Mouse (Mus musculus) midbrain, embryonic 12.5 days (tissue): ENCODE measurements at regions not wholly inside any gene's neighbourhood (a gene's known extent, or its start where the extent isn't known, plus 50 kb on each side); places are given as distances from the start of the nearest gene placed in this dataset.

ENCODE experiments used
- ATAC-seq: fragments of 200-750 bp; cut with Nextera tagmentation; 2 replicates; pipeline ENCODE4 v1.8.0; 2017; ENCODE audit warnings: low read depth, moderate TSS enrichment, moderate library complexity; ENCODE audit not compliant: low FRiP score
- H3K27ac ChIP-seq: fragments of 300-500 bp; sonication (generic); replicated peaks from 2 replicates; pipeline ENCODE4 v1.5.1; 2016; ENCODE audit warnings: mild to moderate bottlenecking
- H3K27me3 ChIP-seq: fragments of 300-500 bp; sonication (generic); 2 replicates; pipeline ENCODE4 v1.6.1; 2016; ENCODE audit warnings: mild to moderate bottlenecking
- H3K36me3 ChIP-seq: fragments of 300-500 bp; sonication (generic); 2 replicates; pipeline ENCODE4 v1.6.1; 2016
- H3K4me1 ChIP-seq: fragments of 300-500 bp; sonication (generic); 2 replicates; pipeline ENCODE4 v1.6.1; 2016
- H3K4me2 ChIP-seq: fragments of 300-500 bp; sonication (generic); replicated peaks from 2 replicates; pipeline ENCODE4 v1.6.1; 2016; ENCODE audit warnings: mild to moderate bottlenecking, moderate library complexity
- H3K4me3 ChIP-seq: fragments of 300-500 bp; sonication (generic); 2 replicates; pipeline ENCODE4 v1.5.1; 2016; ENCODE audit warnings: mild to moderate bottlenecking
- H3K9ac ChIP-seq: fragments of 300-500 bp; sonication (generic); replicated peaks from 2 replicates; pipeline ENCODE4 v1.6.1; 2016; ENCODE audit warnings: mild to moderate bottlenecking, moderate library complexity
- H3K9me3 ChIP-seq: fragments of 300-500 bp; sonication (generic); 2 replicates; pipeline ENCODE4 v1.6.1; 2016; ENCODE audit warnings: mild to moderate bottlenecking
- WGBS: fragments of 180-500 bp; shearing (Covaris S2); methylation state at CpG from one replicate; pipeline ENCODE4 v1.1.7; 2016; 5-methylcytosine and 5-hydroxymethylcytosine counted together

GRCm38 (mm10) chr16:74648384-74648783 lies 236.8 kb upstream of the Robo2 start:
- Histone ChIP-seq H3K4me3 (no peak overlapping the region), H3K9me3 (no peaks in the 10 kb centered on the region), H3K4me1 (peaks cover 7% of the 10 kb centered on the region), H3K4me2 (no peak overlapping the region), H3K27ac (no peak overlapping the region), H3K36me3 (no peaks in the 10 kb centered on the region), H3K27me3 (no peaks in the 10 kb centered on the region), H3K9ac (no peak overlapping the region)
- no peak for ATAC-seq

DNA sequence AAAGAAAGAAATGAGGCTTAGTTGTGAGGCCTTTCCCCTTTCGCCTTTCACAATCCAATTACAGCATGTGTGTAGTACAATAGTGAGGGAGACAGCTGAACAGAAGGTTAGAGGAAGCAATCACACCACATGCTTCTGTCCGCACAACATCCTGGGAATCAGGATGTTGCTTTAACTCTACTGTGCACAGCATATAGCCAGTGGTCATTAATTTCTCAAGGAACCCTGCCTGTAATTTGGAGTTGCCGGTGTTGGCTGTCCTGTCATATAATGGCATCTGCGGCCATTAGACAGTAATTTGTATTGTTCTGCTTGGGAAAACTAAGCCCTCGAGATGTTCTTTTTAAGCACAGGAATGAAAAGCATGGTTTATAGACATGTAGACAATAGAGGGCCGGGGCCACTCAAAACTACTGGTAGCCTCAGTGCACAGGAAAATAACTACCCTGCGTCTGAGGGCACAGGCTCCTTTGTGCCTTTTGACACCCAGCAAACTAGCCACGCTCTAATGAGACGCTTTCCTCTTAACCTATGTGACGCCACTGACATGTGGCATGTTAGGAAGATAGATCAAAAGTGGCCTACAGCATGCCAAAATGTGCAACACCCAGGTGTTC lies 233.2 kb upstream of the Robo2 start:
- H3K27ac ChIP-seq = no peak overlapping the region
- no peaks in the 10 kb centered on the region for H3K9me3 ChIP-seq
- H3K9ac ChIP-seq = no peak overlapping the region
- H3K4me1 ChIP-seq = peaks cover 7% of the 10 kb centered on the region
- H3K27me3 ChIP-seq = no peaks in the 10 kb centered on the region
- ATAC-seq = peak; percentile 81
- no peaks in the 10 kb centered on the region for H3K36me3 ChIP-seq
- H3K4me2 ChIP-seq = no peak overlapping the region
- 22% methylated on average over 10 of the region's 10 CpGs for WGBS
- no peak overlapping the region for H3K4me3 ChIP-seq

- Histone ChIP-seq H3K36me3 (no peaks in the 10 kb centered on the region), H3K27me3 (no peaks in the 10 kb centered on the region), H3K9me3 (no peaks in the 10 kb centered on the region), H3K9ac (no peak overlapping the region), H3K4me1 (peaks cover 3% of the 10 kb centered on the region; the same call in 1 of the 2 replicates), H3K27ac (no peak overlapping the region), H3K4me2 (no peak overlapping the region), H3K4me3 (no peak overlapping the region)
- ATAC-seq = no peak
- 87% methylated on average over 7 of the region's 7 CpGs for WGBS
These were observed 228.2 kb upstream of the Robo2 start for GRCm38 (mm10) chr16:74639805-74640204.

DNA sequence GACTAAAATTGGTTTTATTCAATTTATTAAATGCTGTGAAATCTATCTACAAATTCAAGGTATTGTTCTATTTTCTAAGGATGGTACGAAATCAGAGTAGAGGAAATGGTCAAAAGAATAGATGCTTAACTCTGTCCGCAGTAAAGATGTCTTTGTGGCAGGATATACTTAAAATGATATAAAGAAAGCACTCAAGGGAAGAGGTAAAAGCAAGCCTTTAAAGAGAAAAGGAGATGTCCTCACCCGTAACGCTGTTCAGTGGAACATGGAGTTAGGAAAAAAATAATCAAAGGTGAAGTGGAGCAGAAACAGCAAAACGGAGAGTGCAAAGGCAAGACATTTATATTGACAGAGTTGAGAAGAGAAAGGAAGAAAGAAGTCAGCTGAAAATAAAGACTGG lies 226.0 kb upstream of the Robo2 start:
- no peaks in the 10 kb centered on the region for H3K36me3 ChIP-seq
- ATAC-seq = no peak
- no peak overlapping the region for H3K27ac ChIP-seq
- no peak overlapping the region for H3K4me2 ChIP-seq
- H3K4me3 ChIP-seq = no peak overlapping the region
- no peaks in the 10 kb centered on the region for H3K9me3 ChIP-seq
- no peaks in the 10 kb centered on the region for H3K27me3 ChIP-seq
- H3K4me1 ChIP-seq = no peaks in the 10 kb centered on the region
- WGBS = 60% methylated on average over 5 of the region's 5 CpGs
- H3K9ac ChIP-seq = no peak overlapping the region

GRCm38 (mm10) chr16:74625783-74626182 lies 214.2 kb upstream of the Robo2 start:
- no peak overlapping the region for H3K27ac ChIP-seq
- ATAC-seq = no peak
- H3K4me1 ChIP-seq = no peaks in the 10 kb centered on the region
- H3K9ac ChIP-seq = no peak overlapping the region
- no peaks in the 10 kb centered on the region for H3K36me3 ChIP-seq
- no peaks in the 10 kb centered on the region for H3K27me3 ChIP-seq
- H3K4me2 ChIP-seq = no peak overlapping the region
- WGBS = 87% methylated on average over 2 of the region's 2 CpGs
- no peak overlapping the region for H3K4me3 ChIP-seq
- no peaks in the 10 kb centered on the region for H3K9me3 ChIP-seq

DNA sequence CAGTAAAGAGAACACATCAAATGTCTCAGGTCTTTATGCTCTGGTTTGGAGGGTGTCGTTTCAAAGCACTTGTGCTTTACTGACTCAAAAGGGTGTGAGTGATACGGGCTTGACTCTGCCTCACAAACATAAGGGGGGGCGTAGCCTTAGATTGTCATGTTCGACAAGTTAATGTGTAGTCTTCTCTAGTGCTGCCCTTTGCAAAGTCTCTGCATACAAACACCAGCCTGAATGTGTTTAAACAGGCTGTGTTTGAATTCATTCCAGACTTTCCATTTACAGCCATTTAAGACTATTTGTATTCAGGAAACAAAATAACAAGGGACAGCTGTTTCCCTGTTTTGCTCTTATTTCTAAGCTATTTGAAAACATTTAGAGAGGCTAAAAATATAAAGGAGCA lies 200.4 kb upstream of the Robo2 start:
- no peak overlapping the region for H3K4me2 ChIP-seq
- H3K4me3 ChIP-seq = no peak overlapping the region
- no peaks in the 10 kb centered on the region for H3K27me3 ChIP-seq
- no peaks in the 10 kb centered on the region for H3K4me1 ChIP-seq
- H3K9me3 ChIP-seq = no peaks in the 10 kb centered on the region
- H3K36me3 ChIP-seq = no peaks in the 10 kb centered on the region
- H3K27ac ChIP-seq = no peak overlapping the region
- ATAC-seq = no peak
- H3K9ac ChIP-seq = no peak overlapping the region
- 64% methylated on average over 4 of the region's 4 CpGs for WGBS

GRCm38 (mm10) chr16:74609564-74609963 lies 197.9 kb upstream of the Robo2 start:
- H3K27ac ChIP-seq = no peak overlapping the region
- ATAC-seq = no peak
- H3K4me2 ChIP-seq = no peak overlapping the region
- no peaks in the 10 kb centered on the region for H3K9me3 ChIP-seq
- no peak overlapping the region for H3K9ac ChIP-seq
- H3K4me3 ChIP-seq = no peak overlapping the region
- no peaks in the 10 kb centered on the region for H3K4me1 ChIP-seq
- WGBS = 76% methylated on average over 4 of the region's 4 CpGs
- H3K36me3 ChIP-seq = no peaks in the 10 kb centered on the region
- no peaks in the 10 kb centered on the region for H3K27me3 ChIP-seq

DNA sequence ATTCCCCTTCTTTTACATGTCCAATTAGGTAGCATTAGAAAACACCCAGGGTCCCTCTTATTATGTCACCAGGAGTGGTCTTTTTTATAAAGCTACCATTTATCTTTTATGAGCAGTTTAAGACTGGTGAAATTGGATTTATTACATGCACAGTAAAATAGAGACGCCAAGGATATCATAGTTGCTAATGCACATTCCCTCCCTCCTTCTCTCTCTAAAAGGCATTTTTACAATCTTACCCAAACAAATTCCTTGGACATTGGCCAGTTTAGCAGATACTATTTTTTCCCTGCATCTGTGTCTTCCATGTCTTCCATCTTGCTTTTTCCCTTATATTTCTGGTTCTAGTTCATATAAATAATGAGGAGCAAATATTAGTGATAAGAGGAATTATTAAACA lies 186.7 kb upstream of the Robo2 start:
- no peak overlapping the region for H3K4me3 ChIP-seq
- H3K4me2 ChIP-seq = no peak overlapping the region
- no peaks in the 10 kb centered on the region for H3K36me3 ChIP-seq
- H3K4me1 ChIP-seq = no peaks in the 10 kb centered on the region
- no peak overlapping the region for H3K27ac ChIP-seq
- H3K27me3 ChIP-seq = no peaks in the 10 kb centered on the region
- WGBS = 86% methylated on average over 1 of the region's 1 CpGs
- no peaks in the 10 kb centered on the region for H3K9me3 ChIP-seq
- ATAC-seq = no peak
- H3K9ac ChIP-seq = no peak overlapping the region

GRCm38 (mm10) chr16:74597735-74598340 lies 186.2 kb upstream of the Robo2 start:
- Histone ChIP-seq H3K4me1 (no peaks in the 10 kb centered on the region), H3K9ac (no peak overlapping the region), H3K4me3 (no peak overlapping the region), H3K27me3 (no peaks in the 10 kb centered on the region), H3K4me2 (no peak overlapping the region), H3K9me3 (no peaks in the 10 kb centered on the region), H3K36me3 (no peaks in the 10 kb centered on the region), H3K27ac (no peak overlapping the region)
- ATAC-seq = no peak
- WGBS = 77% methylated on average over 4 of the region's 4 CpGs

DNA sequence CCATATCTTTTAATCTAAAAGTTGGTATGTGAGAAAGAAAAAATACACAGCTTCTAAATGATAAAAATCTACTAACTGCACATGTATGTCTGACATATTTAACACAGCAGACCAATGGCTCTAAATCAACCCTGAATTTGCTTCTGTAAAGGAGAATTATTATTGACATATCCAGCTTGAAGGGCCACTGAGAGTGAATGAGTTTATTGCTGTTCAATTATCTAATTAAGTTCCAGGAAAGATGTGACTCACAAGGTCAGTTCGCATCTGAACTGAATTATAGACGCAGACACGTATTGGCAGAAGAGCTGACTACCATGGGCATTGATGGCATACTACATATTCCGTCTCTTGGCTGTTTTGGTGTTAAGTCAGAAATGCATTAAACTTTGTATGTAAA lies 180.3 kb upstream of the Robo2 start:
- Histone ChIP-seq H3K4me1 (no peaks in the 10 kb centered on the region), H3K4me2 (no peak overlapping the region), H3K9me3 (no peaks in the 10 kb centered on the region), H3K27me3 (no peaks in the 10 kb centered on the region), H3K36me3 (no peaks in the 10 kb centered on the region), H3K27ac (no peak overlapping the region), H3K4me3 (no peak overlapping the region), H3K9ac (no peak overlapping the region)
- WGBS = 87% methylated on average over 4 of the region's 4 CpGs
- ATAC-seq = no peak

DNA sequence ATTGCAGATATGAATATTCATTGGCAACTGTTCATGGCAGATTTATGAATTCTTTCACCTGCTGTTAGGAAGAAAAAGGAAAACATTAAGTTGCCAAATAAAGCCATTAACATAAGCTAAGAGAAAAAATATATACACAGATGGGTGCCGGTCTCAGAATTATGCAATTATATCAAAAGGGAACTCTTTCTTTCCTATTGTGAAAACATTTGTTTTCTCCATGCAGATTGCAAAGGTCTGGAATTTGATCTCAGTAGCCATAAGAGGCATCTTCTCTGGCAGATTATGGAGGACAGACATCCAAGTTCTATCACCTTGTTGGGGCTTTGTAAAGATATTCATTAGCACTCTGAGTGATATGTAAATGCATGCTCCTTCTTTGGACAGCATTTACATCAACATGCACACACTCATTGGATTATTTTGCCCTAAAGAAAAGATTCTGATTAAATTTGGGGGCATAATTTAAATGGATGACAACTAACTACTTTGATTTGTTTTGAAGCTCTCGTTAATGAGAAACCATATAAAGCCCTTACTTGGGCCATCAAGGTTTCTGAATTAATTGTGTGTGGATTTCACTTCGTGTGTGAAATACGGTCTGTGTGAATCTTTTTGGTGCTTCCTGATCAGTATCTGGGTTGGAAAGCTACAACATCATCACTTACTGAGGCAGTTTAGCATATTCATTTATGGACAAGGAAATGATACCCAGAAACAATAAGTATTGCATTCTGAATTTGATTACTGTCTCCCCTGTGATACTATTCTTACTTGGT lies 171.2 kb upstream of the Robo2 start:
- H3K4me2 ChIP-seq = no peak overlapping the region
- no peak overlapping the region for H3K4me3 ChIP-seq
- H3K36me3 ChIP-seq = no peaks in the 10 kb centered on the region
- no peak for ATAC-seq
- no peaks in the 10 kb centered on the region for H3K4me1 ChIP-seq
- WGBS = 80% methylated on average over 4 of the region's 4 CpGs
- H3K9me3 ChIP-seq = no peaks in the 10 kb centered on the region
- no peak overlapping the region for H3K27ac ChIP-seq
- no peaks in the 10 kb centered on the region for H3K27me3 ChIP-seq
- H3K9ac ChIP-seq = no peak overlapping the region

DNA sequence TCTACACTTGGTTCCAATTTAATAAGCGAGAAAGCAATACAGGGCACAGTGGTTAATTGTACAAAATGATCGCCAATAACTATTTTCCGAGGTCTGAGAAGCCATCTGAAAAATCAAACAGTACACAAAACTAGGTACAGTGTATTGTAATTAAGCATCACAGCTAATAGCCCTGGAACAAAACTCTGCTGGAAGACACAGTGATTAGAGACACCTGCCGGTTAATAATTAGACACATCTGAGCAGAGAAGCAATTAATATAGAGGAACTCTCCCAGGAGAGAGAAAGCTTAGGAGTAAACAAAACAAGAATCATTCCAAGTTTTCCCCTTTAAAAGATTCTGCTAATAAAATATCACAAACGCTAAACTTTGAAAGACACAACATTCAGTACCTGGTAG lies 136.7 kb upstream of the Robo2 start:
- H3K27ac ChIP-seq = no peak overlapping the region
- no peaks in the 10 kb centered on the region for H3K36me3 ChIP-seq
- H3K27me3 ChIP-seq = no peaks in the 10 kb centered on the region
- H3K4me1 ChIP-seq = no peaks in the 10 kb centered on the region
- H3K9ac ChIP-seq = no peak overlapping the region
- H3K4me3 ChIP-seq = no peak overlapping the region
- no peaks in the 10 kb centered on the region for H3K9me3 ChIP-seq
- ATAC-seq = no peak
- WGBS = 82% methylated on average over 5 of the region's 5 CpGs
- H3K4me2 ChIP-seq = no peak overlapping the region
